ENCODE assay signal across 9 mouse cellular contexts in genomic region chr13:98351527-98351926, GRCm38 (mm10). TPM values are rescaled to one million over a fixed set of nuclear protein-coding genes. Genes with fewer than 3 reads are reported as not detected.
A peak's percentile ranks its signal among the peaks of the same experiment; 100 is the strongest.
DNase-seq lines count a peak whose midpoint lies in the region; ATAC-seq and TF ChIP-seq lines count a peak whose summit lies in the region.
"Had no signal": no experiment of that assay in that cellular context is flagged by ENCODE, and none has a peak within 500 bp of the region (broad histone marks: within the 10 kb centered on the region; RNA-seq: fewer than 3 reads in every experiment).

No protein-coding gene starts in this region.

- no peak overlapping the region for H3K27ac ChIP-seq in forebrain, postnatal 0 days (ENCODE audit: low read depth, low read length)
- no peak overlapping the region for H3K27ac ChIP-seq in forebrain, embryonic 12.5 days
- no peak overlapping the region for H3K27ac ChIP-seq in forebrain, embryonic 13.5 days
- H3K27ac ChIP-seq: heart, embryonic 13.5 days had no signal

- H3K27me3 ChIP-seq in forebrain, postnatal 0 days (ENCODE audit: insufficient read depth, low read length), result peaks cover 59% of the 10 kb centered on the region
- peaks cover 75% of the 10 kb centered on the region for H3K27me3 ChIP-seq in forebrain, embryonic 12.5 days
- H3K27me3 ChIP-seq in forebrain, embryonic 13.5 days, result peaks cover 87% of the 10 kb centered on the region

- 5% methylated on average over 8 of the region's 8 CpGs for WGBS in forebrain, postnatal 0 days
- WGBS in forebrain, embryonic 12.5 days, result 5% methylated on average over 8 of the region's 8 CpGs
- WGBS in forebrain, embryonic 13.5 days, result 7% methylated on average over 8 of the region's 8 CpGs

- no peak overlapping the region for H3K4me2 ChIP-seq in forebrain, postnatal 0 days (ENCODE audit: low read depth)
- no peak overlapping the region for H3K4me2 ChIP-seq in forebrain, embryonic 12.5 days
- H3K4me2 ChIP-seq in forebrain, embryonic 13.5 days, result no peak overlapping the region
- H3K4me2 ChIP-seq: heart, embryonic 13.5 days had no signal

- no peaks in the 10 kb centered on the region for H3K9me3 ChIP-seq in forebrain, postnatal 0 days (ENCODE audit: low read length)
- no peaks in the 10 kb centered on the region for H3K9me3 ChIP-seq in forebrain, embryonic 12.5 days
- H3K9me3 ChIP-seq in forebrain, embryonic 13.5 days (replicated peaks), result no peaks in the 10 kb centered on the region
- H3K9me3 ChIP-seq: heart, embryonic 13.5 days had no signal

- ATAC-seq in forebrain, postnatal 0 days, result no peak
- ATAC-seq in forebrain, embryonic 12.5 days (ENCODE audit: low FRiP score), result no peak
- ATAC-seq in megakaryocyte progenitor cell, adult 5-6 weeks (replicated peaks; ENCODE audit: poor library complexity), result peak; percentile 71
- no peak for ATAC-seq in forebrain, embryonic 13.5 days

- H3K4me3 ChIP-seq in forebrain, postnatal 0 days (ENCODE audit: low read depth, low read length), result no peak overlapping the region
- no peak overlapping the region for H3K4me3 ChIP-seq in forebrain, embryonic 12.5 days (replicated peaks)
- no peak overlapping the region for H3K4me3 ChIP-seq in forebrain, embryonic 13.5 days
- H3K4me3 ChIP-seq: heart, embryonic 13.5 days had no signal

- H3K4me1 ChIP-seq in forebrain, postnatal 0 days (ENCODE audit: insufficient read depth), result 0 out of 2 replicates have a peak, but pooled peaks cover 4% of the 10 kb centered on the region
- H3K4me1 ChIP-seq in forebrain, embryonic 12.5 days, result peaks cover 26% of the 10 kb centered on the region
- H3K4me1 ChIP-seq in forebrain, embryonic 13.5 days, result peaks cover 25% of the 10 kb centered on the region

- no peak for DNase-seq in forebrain, postnatal 0 days
- DNase-seq in ovary, postnatal 14 days (ENCODE audit: low spot score), result peak; percentile 31
- DNase-seq in ovary, postnatal 10 days (ENCODE audit: low spot score), result no peak
- peak; percentile 73 for DNase-seq in embryo, embryonic 11 days
- DNase-seq in cerebellum, adult 9-10 months, result no peak

- no peaks in the 10 kb centered on the region for H3K36me3 ChIP-seq in forebrain, postnatal 0 days (ENCODE audit: insufficient read depth)
- H3K36me3 ChIP-seq in forebrain, embryonic 12.5 days (replicated peaks), result no peaks in the 10 kb centered on the region
- H3K36me3 ChIP-seq in forebrain, embryonic 13.5 days (ENCODE audit: poor library complexity, severe bottlenecking), result no peaks in the 10 kb centered on the region
- H3K36me3 ChIP-seq: heart, embryonic 13.5 days had no signal

- peak; percentile 55 for TF ChIP-seq CTCF in forebrain, postnatal 0 days (IDR thresholded peaks at IDR 0.05; ENCODE audit: low read depth)

- no peak overlapping the region for H3K9ac ChIP-seq in forebrain, postnatal 0 days
- H3K9ac ChIP-seq in forebrain, embryonic 12.5 days, result no peak overlapping the region
- H3K9ac ChIP-seq in forebrain, embryonic 13.5 days, result no peak overlapping the region
- H3K9ac ChIP-seq: heart, embryonic 13.5 days had no signal

RNA-seq across cellular contexts. Expression of gene Foxd1, which starts 2.5 kb away (rescaled TPM):
- 2.0 and 2.2 TPM in 2 replicates for total RNA-seq in forebrain, postnatal 0 days (2014; rRNA removed)
- polyA plus RNA-seq in forebrain, postnatal 0 days (2015; fragmentation: Nextera tagmentation; extraction: Ambion mirVana), result 0.62 and 0.86 TPM in 2 replicates
- 2.6 and 4.2 TPM in 2 replicates for polyA plus RNA-seq in forebrain, embryonic 12.5 days (2016; fragmentation: Nextera tagmentation; extraction: Ambion mirVana)
- not detected in 2 replicates for total RNA-seq in megakaryocyte progenitor cell, adult 5-6 weeks (2015)
- not detected in 2 replicates for total RNA-seq in megakaryocyte progenitor cell, adult 5-6 weeks (2017)
- polyA plus RNA-seq in forebrain, embryonic 13.5 days (2015; fragmentation: Nextera tagmentation; extraction: Ambion mirVana), result 0.68 and 0.80 TPM in 2 replicates

RNA-seq across cellular contexts. Expression of gene Btf3, which starts 34.7 kb away (rescaled TPM):
- total RNA-seq in forebrain, postnatal 0 days (2014; rRNA removed), result 435 and 523 TPM in 2 replicates
- 562 and 667 TPM in 2 replicates for polyA plus RNA-seq in forebrain, postnatal 0 days (2015; fragmentation: Nextera tagmentation; extraction: Ambion mirVana)
- 693 and 699 TPM in 2 replicates for polyA plus RNA-seq in forebrain, embryonic 12.5 days (2016; fragmentation: Nextera tagmentation; extraction: Ambion mirVana)
- total RNA-seq in megakaryocyte progenitor cell, adult 5-6 weeks (2015), result 1,345 and 1,405 TPM in 2 replicates
- 2,105 and 2,157 TPM in 2 replicates for total RNA-seq in megakaryocyte progenitor cell, adult 5-6 weeks (2017)
- polyA plus RNA-seq in forebrain, embryonic 13.5 days (2015; fragmentation: Nextera tagmentation; extraction: Ambion mirVana), result 669 and 719 TPM in 2 replicates

Comparison
In these comparisons a context has a peak if more than half of its experiments do, and no peak if none do; other contexts are left out.
1. DNase-seq: peak in ovary, postnatal 14 days (single experiment) and embryo, embryonic 11 days (single experiment); none in forebrain, postnatal 0 days (single experiment), ovary, postnatal 10 days (single experiment) and cerebellum, adult 9-10 months (single experiment).